Mouse (Mus musculus) spleen, adult 10 weeks (tissue): ENCODE results near the gene Cym. TPM values are rescaled to one million over a fixed set of nuclear protein-coding genes. Genes with fewer than 3 reads are reported as not detected.

Experiments
- polyA plus RNA-seq: library from polyadenylated mRNA; stranded (reverse); fragments of 350-450 nt; fragmentation: Illumina TruSeq; extraction: RNeasy Lipid Tissue Mini Kit (QIAGEN cat#74804); gene quantifications from one replicate; pipeline ENCODE4 v1.2.3, GENCODE M21; 2015; ENCODE audit warnings: low replicate concordance; ENCODE audit not compliant: insufficient read depth

The Cym gene
- 0.33 TPM for polyA plus RNA-seq

GRCm38 (mm10) chr3:107221608-107222007, at the start of gene Cym:
Cym (minus strand) TSS chr3:107221732.

GRCm38 (mm10) chr3:107239607-107240006, 18.1 kb upstream of the Cym start, which contains the start of gene Prok1:
Prok1 (minus strand) TSS chr3:107239707.

GRCm38 (mm10) chr3:107230527-107230926, 9.0 kb upstream of the Cym start, which contains the start of gene A630076J17Rik:
A630076J17Rik (plus strand) TSS chr3:107230614.

DNA sequence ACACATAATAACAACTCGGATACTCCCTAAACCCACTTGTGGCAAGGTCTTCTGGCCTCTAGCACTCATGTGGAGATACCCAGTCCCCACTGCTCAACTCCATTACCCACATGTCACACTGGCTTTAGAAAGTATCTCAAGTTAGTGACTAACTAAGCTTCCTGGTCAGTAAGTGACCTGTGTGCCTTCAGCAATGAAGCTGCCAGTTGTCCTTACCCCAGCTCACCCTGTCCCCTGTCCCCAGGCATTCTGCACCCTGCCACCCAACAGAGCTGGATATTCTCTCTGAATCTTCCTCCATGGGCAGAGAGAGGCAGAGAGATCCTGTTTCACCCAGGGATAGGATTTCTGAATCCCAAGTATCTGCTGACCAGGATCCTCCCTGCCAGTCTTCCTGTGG, 38.8 kb downstream of the Cym start, which contains the start of gene Kcna10:
TSS of gene Kcna10 (plus strand) at position 301 of the 400 bp plus-strand sequence.

Other genes starting within 250 kb of the Cym start
- 11.1 TPM for gene Kcna3, start 185.6 kb downstream of the Cym start, polyA plus RNA-seq
- gene Kcna2, start 120.6 kb downstream of the Cym start, polyA plus RNA-seq = 10.8 TPM
- gene Kcna10, start 38.7 kb downstream of the Cym start, polyA plus RNA-seq = not detected
- gene A630076J17Rik, start 8.9 kb upstream of the Cym start, polyA plus RNA-seq = not detected
- gene Prok1, start 18.0 kb upstream of the Cym start, polyA plus RNA-seq = not detected
- 145 TPM for gene Lamtor5, start 57.1 kb upstream of the Cym start, polyA plus RNA-seq
- gene Slc16a4, start 69.5 kb upstream of the Cym start, polyA plus RNA-seq = 0.52 TPM
- gene Rbm15, start 111.9 kb upstream of the Cym start, polyA plus RNA-seq = 20.8 TPM
- not detected for gene Kcnc4, start 237.8 kb upstream of the Cym start, polyA plus RNA-seq